Mouse (Mus musculus) heart, adult 2 months (tissue): ENCODE results near the gene Treml4.

ENCODE experiments used
- CTCF ChIP-seq: fragments of 200-600 bp; IDR thresholded peaks from 2 replicates; pipeline ENCODE4 v1.8.1; 2022; ENCODE audit warnings: antibody characterized with exemption, mild to moderate bottlenecking, moderate library complexity
- EP300 ChIP-seq: fragments of 200-500 bp; IDR thresholded peaks from 2 replicates; pipeline ENCODE4 v1.6.1; 2011; ENCODE audit warnings: low read depth, low read length, control low read depth; ENCODE audit not compliant: insufficient read depth

- TF ChIP-seq EP300 (no peak), CTCF (no peak)
Observed at GRCm38 (mm10) chr17:48281739-48282085, 17.6 kb downstream of the Treml4 start.
